Mouse (Mus musculus) midbrain, embryonic 14.5 days (tissue): ENCODE data around the gene Slc11a1. TPM values are rescaled to one million over a fixed set of nuclear protein-coding genes. Genes with fewer than 3 reads are reported as not detected.

Experiments used
- ATAC-seq: fragments of 200-750 bp; cut with Nextera tagmentation; 2 replicates; pipeline ENCODE4 v1.8.0; 2017; ENCODE audit warnings: moderate number of reproducible peaks, moderate library complexity; ENCODE audit not compliant: low FRiP score, low TSS enrichment
- DNase-seq: peaks from one replicate; pipeline ENCODE4 v3.0.0-alpha.2; 2015
- H3K27ac ChIP-seq: fragments of 300-500 bp; sonication (generic); replicated peaks from 2 replicates; pipeline ENCODE4 v1.5.1; 2014; ENCODE audit warnings: mild to moderate bottlenecking, low read depth, low read length, moderate library complexity
- H3K27me3 ChIP-seq: fragments of 300-500 bp; sonication (generic); 2 replicates; pipeline ENCODE4 v1.6.1; 2014; ENCODE audit warnings: low read length, control low read depth, mixed read lengths; ENCODE audit not compliant: control insufficient read depth, insufficient read depth
- H3K36me3 ChIP-seq: fragments of 300-500 bp; sonication (generic); 2 replicates; pipeline ENCODE4 v1.6.1; 2014; ENCODE audit warnings: low read length, control low read depth; ENCODE audit not compliant: control insufficient read depth, insufficient read depth
- H3K4me1 ChIP-seq: fragments of 300-500 bp; sonication (generic); 2 replicates; pipeline ENCODE4 v1.6.1; 2014; ENCODE audit warnings: mild to moderate bottlenecking, antibody characterized with exemption, low read length, control low read depth; ENCODE audit not compliant: control insufficient read depth, insufficient read depth
- H3K4me2 ChIP-seq: fragments of 300-500 bp; sonication (generic); 2 replicates; pipeline ENCODE4 v1.6.1; 2014; ENCODE audit warnings: mild to moderate bottlenecking, low read length, moderate library complexity
- H3K4me3 ChIP-seq: fragments of 300-500 bp; sonication (generic); replicated peaks from 2 replicates; pipeline ENCODE4 v1.5.1; 2014; ENCODE audit warnings: low read depth, low read length
- H3K9ac ChIP-seq: fragments of 300-500 bp; sonication (generic); replicated peaks from 2 replicates; pipeline ENCODE4 v1.6.1; 2014; ENCODE audit warnings: mild to moderate bottlenecking, low read length, moderate library complexity
- H3K9me3 ChIP-seq: fragments of 300-500 bp; sonication (generic); 2 replicates; pipeline ENCODE4 v1.6.1; 2016; ENCODE audit warnings: low read length, control low read depth, mixed read lengths; ENCODE audit not compliant: control insufficient read depth
- WGBS: fragments of 180-500 bp; shearing (Covaris S2); extraction: QIAGEN DNeasy Blood & Tissue Kit; methylation state at CpG from one replicate; pipeline ENCODE4 v1.1.7; 2014; 5-methylcytosine and 5-hydroxymethylcytosine counted together
- polyA plus RNA-seq: library from polyadenylated mRNA; unstranded; fragments of >200 nt; fragmentation: Nextera tagmentation; extraction: Ambion mirVana; gene quantifications from 2 replicates; pipeline ENCODE4 v1.2.1, GENCODE M21; 2014

Gene Slc11a1
- polyA plus RNA-seq, 1 experiment from 2014 or later = 2.7 TPM

GRCm38 (mm10) chr1:74362325-74363229, 12.4 kb upstream of the Slc11a1 start:
- no peaks in the 10 kb centered on the region for H3K4me1 ChIP-seq
- no peak overlapping the region for H3K4me3 ChIP-seq
- H3K36me3 ChIP-seq = no peaks in the 10 kb centered on the region
- no peak for DNase-seq
- H3K27ac ChIP-seq = no peak overlapping the region
- 70% methylated on average over 17 of the region's 17 CpGs for WGBS
- H3K9ac ChIP-seq = no peak overlapping the region
- peak; percentile 34; the same call in 1 of the 2 replicates for ATAC-seq
- no peak overlapping the region for H3K4me2 ChIP-seq
- H3K27me3 ChIP-seq = no peaks in the 10 kb centered on the region
- H3K9me3 ChIP-seq = no peaks in the 10 kb centered on the region

GRCm38 (mm10) chr1:74363437-74363836, 11.6 kb upstream of the Slc11a1 start:
- no peak for ATAC-seq

GRCm38 (mm10) chr1:74364270-74364669, 10.7 kb upstream of the Slc11a1 start:
- H3K4me2 ChIP-seq = no peak overlapping the region
- WGBS = 83% methylated on average over 8 of the region's 8 CpGs
- 0 out of 2 replicates have a peak, but pooled peaks cover 4% of the 10 kb centered on the region for H3K4me1 ChIP-seq
- H3K4me3 ChIP-seq = no peak overlapping the region
- DNase-seq (no peak), ATAC-seq (no peak)
- H3K27me3 ChIP-seq = no peaks in the 10 kb centered on the region
- H3K36me3 ChIP-seq = no peaks in the 10 kb centered on the region
- H3K9ac ChIP-seq = no peak overlapping the region
- H3K9me3 ChIP-seq = no peaks in the 10 kb centered on the region
- no peak overlapping the region for H3K27ac ChIP-seq

More at GRCm38 (mm10) chr1:74363437-74363836, 11.6 kb upstream of the Slc11a1 start:
- H3K4me2 ChIP-seq = no peak overlapping the region
- no peak overlapping the region for H3K4me3 ChIP-seq
- H3K9ac ChIP-seq = no peak overlapping the region
- no peaks in the 10 kb centered on the region for H3K9me3 ChIP-seq
- WGBS = 69% methylated on average over 5 of the region's 5 CpGs
- no peak overlapping the region for H3K27ac ChIP-seq
- H3K27me3 ChIP-seq = no peaks in the 10 kb centered on the region
- DNase-seq = no peak
- H3K4me1 ChIP-seq = 0 out of 2 replicates have a peak, but pooled peaks cover 3% of the 10 kb centered on the region
- no peaks in the 10 kb centered on the region for H3K36me3 ChIP-seq

- H3K4me2 ChIP-seq = peak overlapping the region; percentile 51
- peak; percentile 52 for DNase-seq
Measured at GRCm38 (mm10) chr1:74367886-74368645, 6.9 kb upstream of the Slc11a1 start.

GRCm38 (mm10) chr1:74370040-74370439, 5.0 kb upstream of the Slc11a1 start:
- Histone ChIP-seq H3K4me3 (no peak overlapping the region), H3K27me3 (no peaks in the 10 kb centered on the region), H3K4me1 (0 out of 2 replicates have a peak, but pooled peaks cover 4% of the 10 kb centered on the region), H3K9me3 (no peaks in the 10 kb centered on the region), H3K4me2 (no peak overlapping the region), H3K36me3 (no peaks in the 10 kb centered on the region), H3K9ac (no peak overlapping the region), H3K27ac (no peak overlapping the region)
- DNase-seq = no peak
- no peak for ATAC-seq
- 57% methylated on average over 4 of the region's 4 CpGs for WGBS

More at GRCm38 (mm10) chr1:74367886-74368645, 6.9 kb upstream of the Slc11a1 start:
- no peak for ATAC-seq
- no peaks in the 10 kb centered on the region for H3K9me3 ChIP-seq
- H3K4me3 ChIP-seq = peak overlapping the region; percentile 24
- no peak overlapping the region for H3K27ac ChIP-seq
- H3K36me3 ChIP-seq = no peaks in the 10 kb centered on the region
- WGBS = 22% methylated on average over 34 of the region's 34 CpGs
- no peaks in the 10 kb centered on the region for H3K27me3 ChIP-seq
- H3K4me1 ChIP-seq = 0 out of 2 replicates have a peak, but pooled peaks cover 4% of the 10 kb centered on the region
- H3K9ac ChIP-seq = no peak overlapping the region; the same call in 1 of the 2 replicates

- Histone ChIP-seq H3K9me3 (no peaks in the 10 kb centered on the region), H3K9ac (no peak overlapping the region), H3K4me3 (no peak overlapping the region), H3K27me3 (no peaks in the 10 kb centered on the region), H3K36me3 (no peaks in the 10 kb centered on the region), H3K27ac (no peak overlapping the region), H3K4me2 (no peak overlapping the region), H3K4me1 (0 out of 2 replicates have a peak, but pooled peaks cover under 1% of the 10 kb centered on the region)
- WGBS = 79% methylated on average over 4 of the region's 4 CpGs
- no peak for DNase-seq
- no peak for ATAC-seq
Measured at GRCm38 (mm10) chr1:74373372-74373771, 1.6 kb upstream of the Slc11a1 start.

- H3K36me3 ChIP-seq = no peaks in the 10 kb centered on the region
- H3K4me1 ChIP-seq = no peaks in the 10 kb centered on the region
- 81% methylated on average over 10 of the region's 10 CpGs for WGBS
- no peak for DNase-seq
- ATAC-seq = no peak
- no peak overlapping the region for H3K4me2 ChIP-seq
- H3K27ac ChIP-seq = no peak overlapping the region
- H3K9me3 ChIP-seq = no peaks in the 10 kb centered on the region
- no peaks in the 10 kb centered on the region for H3K27me3 ChIP-seq
- H3K4me3 ChIP-seq = no peak overlapping the region
- no peak overlapping the region for H3K9ac ChIP-seq
Measured at GRCm38 (mm10) chr1:74375561-74375960, 566 bp downstream of the Slc11a1 start.

- H3K27me3 ChIP-seq = no peaks in the 10 kb centered on the region
- 85% methylated on average over 4 of the region's 4 CpGs for WGBS
- no peak overlapping the region for H3K4me3 ChIP-seq
- no peaks in the 10 kb centered on the region for H3K4me1 ChIP-seq
- H3K27ac ChIP-seq = no peak overlapping the region
- no peaks in the 10 kb centered on the region for H3K9me3 ChIP-seq
- H3K9ac ChIP-seq = no peak overlapping the region
- no peak for ATAC-seq
- H3K4me2 ChIP-seq = no peak overlapping the region
- no peak for DNase-seq
- H3K36me3 ChIP-seq = no peaks in the 10 kb centered on the region
Measured at GRCm38 (mm10) chr1:74376396-74376795, 1.4 kb downstream of the Slc11a1 start.
